Mouse (Mus musculus): ENCODE results near the gene Ulk3. TPM values are rescaled to one million over a fixed set of nuclear protein-coding genes. Genes with fewer than 3 reads are reported as not detected.

The Ulk3 gene
- total and polyA plus RNA-seq, 3 experiments = 2.6 to 11.4 (median 10.0) TPM

GRCm38 (mm10) chr9:57575577-57575976 lies 13.7 kb upstream of the Ulk3 start:
- Histone ChIP-seq H3K27ac (ENCODE audit: insufficient read depth, low read depth) (no peak overlapping the region), H3K4me2 (ENCODE audit: insufficient read depth, low read depth, poor library complexity, severe bottlenecking) (no peak overlapping the region), H3K9me3 (replicated peaks; ENCODE audit: low read length) (no peaks in the 10 kb centered on the region), H3K4me3 (replicated peaks in 1 of 3; ENCODE audit: low read depth in 2 of 3, low read length in 2 of 3, poor library complexity in 1 of 3) (no peak overlapping the region), H3K9ac (ENCODE audit: insufficient read depth, low read depth) (no peak overlapping the region), H3K4me1 (ENCODE audit: control insufficient read depth in 1 of 2, insufficient read depth in 2 of 2) (peaks cover 0 to 7% of the 10 kb centered on the region in 2 experiments; a peak in 1 of 4 replicates), H3K27me3 (replicated peaks) (no peaks in the 10 kb centered on the region), H3K36me3 (replicated peaks in 1 of 2; ENCODE audit: control insufficient read depth in 1 of 2, insufficient read depth in 1 of 2, low read length in 1 of 2) (peaks cover 63 to 87% of the 10 kb centered on the region in 2 experiments), H3K79me2 (replicated peaks; ENCODE audit: control insufficient read depth, extremely low read depth, insufficient read depth, poor library complexity, severe bottlenecking) (no peaks in the 10 kb centered on the region; the same call in 1 of the 2 replicates)
- dilution Hi-C loops (cut with MboI; ENCODE audit: extremely low pct_ligation_motif_present, extremely low pct_unique_long_range_greater_than_20kb, low sequenced_read_pairs) (no loop called here), in situ Hi-C loops (cut with MboI; ENCODE audit: low pct_ligation_motif_present, low pct_unique_long_range_greater_than_20kb, low sequenced_read_pairs) (no loop called here)
- TF ChIP-seq MAX (IDR thresholded peaks at IDR 0.05; ENCODE audit: low read length) (no peak), POLR2A (IDR thresholded peaks at IDR 0.05; ENCODE audit: low read depth, low read length) (no peak), BHLHE40 (IDR thresholded peaks at IDR 0.05; ENCODE audit: low read depth, low read length) (no peak), EP300 (IDR thresholded peaks at IDR 0.05; ENCODE audit: low read length) (no peak), TCF12 (IDR thresholded peaks at IDR 0.05; ENCODE audit: low read depth, low read length) (no peak), SMC3 (IDR thresholded peaks at IDR 0.05; ENCODE audit: low read depth, low read length) (no peak), RAD21 (IDR thresholded peaks at IDR 0.05; ENCODE audit: low read depth, low read length) (no peak), E2F4 (IDR thresholded peaks at IDR 0.05; ENCODE audit: insufficient replicate concordance, low read depth, low read length) (no peak), RCOR1 (conservative IDR thresholded peaks at IDR 0.05; ENCODE audit: low read depth, low read length) (no peak), IRF4 (IDR thresholded peaks at IDR 0.05; ENCODE audit: low read depth, low read length) (no peak), TBP (conservative IDR thresholded peaks at IDR 0.05; ENCODE audit: low read depth, low read length) (no peak), ETS1 (conservative IDR thresholded peaks at IDR 0.05; ENCODE audit: low read depth, low read length) (no peak), MXI1 (IDR thresholded peaks at IDR 0.05; ENCODE audit: low read depth, low read length) (no peak)
- no peak for DNase-seq (ENCODE audit: extremely low read depth)

- in situ Hi-C loops (cut with MboI; ENCODE audit: low pct_ligation_motif_present, low pct_unique_long_range_greater_than_20kb, low sequenced_read_pairs) (no loop called here), dilution Hi-C loops (cut with MboI; ENCODE audit: extremely low pct_ligation_motif_present, extremely low pct_unique_long_range_greater_than_20kb, low sequenced_read_pairs) (no loop called here)
- peaks cover 0 to 7% of the 10 kb centered on the region in 2 experiments; a peak in 1 of 4 replicates for H3K4me1 ChIP-seq (ENCODE audit: control insufficient read depth in 1 of 2, insufficient read depth in 2 of 2)
- DNase-seq (ENCODE audit: extremely low read depth) = no peak
- no peak overlapping the region for H3K4me3 ChIP-seq (replicated peaks in 1 of 3; ENCODE audit: low read depth in 2 of 3, low read length in 2 of 3, poor library complexity in 1 of 3)
- TF ChIP-seq MEF2A (IDR thresholded peaks at IDR 0.05; ENCODE audit: borderline replicate concordance, low read depth, low read length) = no peak
- no peak for TF ChIP-seq POLR2AphosphoS2 (IDR thresholded peaks at IDR 0.05; ENCODE audit: low read depth, low read length)
- no peak for TF ChIP-seq ETS1 (conservative IDR thresholded peaks at IDR 0.05; ENCODE audit: low read depth, low read length)
- TF ChIP-seq RAD21 (IDR thresholded peaks at IDR 0.05; ENCODE audit: low read depth, low read length) = no peak
- no peak for TF ChIP-seq SMC3 (IDR thresholded peaks at IDR 0.05; ENCODE audit: low read depth, low read length)
- TF ChIP-seq ELF1 (IDR thresholded peaks at IDR 0.05; ENCODE audit: low read depth, low read length) = no peak
- TF ChIP-seq RCOR1 (conservative IDR thresholded peaks at IDR 0.05; ENCODE audit: low read depth, low read length) = no peak
- no peak for TF ChIP-seq POLR2A (IDR thresholded peaks at IDR 0.05; ENCODE audit: low read depth, low read length)
- TF ChIP-seq CHD1 (IDR thresholded peaks at IDR 0.05; ENCODE audit: low read depth, low read length) = no peak
- TF ChIP-seq JUN (IDR thresholded peaks at IDR 0.05; ENCODE audit: insufficient read depth, low read depth, low read length) = no peak
- no peak for TF ChIP-seq CTCF (conservative IDR thresholded peaks at IDR 0.05 in 1 of 2, IDR thresholded peaks at IDR 0.05 in 1 of 2; ENCODE audit: low read depth in 2 of 2, low read length in 2 of 2)
- TF ChIP-seq TCF12 (IDR thresholded peaks at IDR 0.05; ENCODE audit: low read depth, low read length) = no peak
- TF ChIP-seq IRF4 (IDR thresholded peaks at IDR 0.05; ENCODE audit: low read depth, low read length) = no peak
- no peak for TF ChIP-seq ZKSCAN1 (IDR thresholded peaks at IDR 0.05; ENCODE audit: borderline replicate concordance, low read depth, low read length)
- TF ChIP-seq MAX (IDR thresholded peaks at IDR 0.05; ENCODE audit: low read length) = no peak
- no peak overlapping the region for H3K4me2 ChIP-seq (ENCODE audit: insufficient read depth, low read depth, poor library complexity, severe bottlenecking)
- no peak overlapping the region for H3K27ac ChIP-seq (ENCODE audit: insufficient read depth, low read depth)
- no peaks in the 10 kb centered on the region for H3K27me3 ChIP-seq (replicated peaks)
- peaks cover 66 to 88% of the 10 kb centered on the region in 2 experiments for H3K36me3 ChIP-seq (replicated peaks in 1 of 2; ENCODE audit: control insufficient read depth in 1 of 2, insufficient read depth in 1 of 2, low read length in 1 of 2)
- H3K9me3 ChIP-seq (replicated peaks; ENCODE audit: low read length) = no peaks in the 10 kb centered on the region
- no peak overlapping the region for H3K9ac ChIP-seq (ENCODE audit: insufficient read depth, low read depth)
- H3K79me2 ChIP-seq (replicated peaks; ENCODE audit: control insufficient read depth, extremely low read depth, insufficient read depth, poor library complexity, severe bottlenecking) = no peaks in the 10 kb centered on the region; the same call in 1 of the 2 replicates
Observed at GRCm38 (mm10) chr9:57577144-57577849, 12.0 kb upstream of the Ulk3 start.

All from CH12.LX (cell line).